Mouse (Mus musculus) T-helper 1 cell (primary cell): ENCODE data around the gene Trpc4ap.
"Not testable (repeated sequence)": the region's sequence is repeated elsewhere in the genome, so short reads cannot be mapped to it uniquely, and the experiment has no call there.

Experiments
- in situ Hi-C: fragments of 300-600 bp; cut with MboI, MseI; formaldehyde crosslinking; loops from one replicate; pipeline ENCODE4 v1.15.1; 2025; ENCODE audit warnings: high pct_unique_total_duplicates

Gene Trpc4ap

DNA sequence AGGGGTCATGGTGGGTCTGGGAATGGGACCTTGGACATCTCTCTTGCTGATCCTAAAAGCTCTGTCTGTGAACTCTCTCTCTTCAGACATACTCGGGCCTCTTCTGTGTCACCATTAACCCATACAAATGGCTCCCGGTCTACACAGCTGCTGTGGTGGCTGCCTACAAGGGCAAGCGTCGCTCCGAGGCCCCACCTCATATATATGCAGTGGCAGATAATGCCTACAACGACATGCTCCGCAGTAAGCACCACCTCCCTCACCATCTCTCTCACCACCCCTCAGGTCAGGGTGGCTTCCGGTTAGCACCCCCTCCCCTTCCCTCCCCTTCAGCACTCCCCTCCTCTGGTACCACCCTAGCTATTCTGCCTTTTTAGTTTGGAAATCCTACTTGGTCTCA, 78.2 kb downstream of the Trpc4ap start:
- in situ Hi-C loops: no loop called here

- in situ Hi-C loops: no loop called here
Observed at GRCm38 (mm10) chr2:155613326-155613755, 78.8 kb downstream of the Trpc4ap start.

GRCm38 (mm10) chr2:155611834-155612550, 80.2 kb downstream of the Trpc4ap start:
- in situ Hi-C loops: no loop called here

- in situ Hi-C loops: no loop called here
Observed at GRCm38 (mm10) chr2:155610978-155611377, 81.2 kb downstream of the Trpc4ap start, which contains the start of gene Myh7b. Gene Myh7b (plus strand): TSS chr2:155611212.

- in situ Hi-C loops: no loop called here
Observed at GRCm38 (mm10) chr2:155606360-155606759, 85.8 kb downstream of the Trpc4ap start.

DNA sequence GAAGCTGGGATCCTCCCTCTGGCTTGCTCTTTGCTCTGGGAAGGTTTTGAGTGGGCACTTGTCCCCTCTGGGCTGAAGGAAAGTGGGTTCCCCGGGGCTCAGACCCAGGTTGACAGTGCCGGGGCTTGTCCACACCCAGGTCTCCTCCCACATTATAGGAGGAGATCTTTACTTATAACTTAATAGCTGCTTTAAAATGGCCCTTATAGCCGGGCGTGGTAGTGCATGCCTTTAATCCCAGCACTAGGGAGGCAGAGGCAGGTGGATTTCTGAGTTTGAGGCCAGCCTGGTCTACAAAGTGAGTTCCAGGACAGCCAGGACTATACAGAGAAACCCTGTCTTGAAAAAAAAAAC, 87.0 kb downstream of the Trpc4ap start:
- in situ Hi-C loops: not testable (repeated sequence)

GRCm38 (mm10) chr2:155604560-155605235, 87.5 kb downstream of the Trpc4ap start:
- in situ Hi-C loops: no loop called here

DNA sequence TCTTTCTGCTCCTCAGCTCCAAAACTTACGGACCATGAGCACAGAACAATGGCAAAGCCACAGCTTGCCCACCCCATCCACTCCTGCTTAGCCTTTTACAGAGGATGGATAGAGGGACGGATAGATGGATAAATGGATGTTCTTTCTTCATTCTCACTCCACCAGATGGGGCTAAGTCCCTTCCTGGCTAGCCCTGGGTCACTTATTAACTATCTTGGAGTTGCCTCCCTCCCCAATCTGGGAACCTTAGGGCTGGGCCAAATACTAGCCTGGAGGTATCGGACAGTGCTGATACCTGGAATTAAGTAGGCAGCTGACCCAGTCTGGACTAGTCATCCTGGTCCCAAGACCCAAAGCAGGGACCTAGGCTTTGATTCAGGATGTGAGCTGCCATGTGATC, 88.5 kb downstream of the Trpc4ap start:
- in situ Hi-C loops: no loop called here

- in situ Hi-C loops: no loop called here
Observed at GRCm38 (mm10) chr2:155595516-155595915, 96.7 kb downstream of the Trpc4ap start.

DNA sequence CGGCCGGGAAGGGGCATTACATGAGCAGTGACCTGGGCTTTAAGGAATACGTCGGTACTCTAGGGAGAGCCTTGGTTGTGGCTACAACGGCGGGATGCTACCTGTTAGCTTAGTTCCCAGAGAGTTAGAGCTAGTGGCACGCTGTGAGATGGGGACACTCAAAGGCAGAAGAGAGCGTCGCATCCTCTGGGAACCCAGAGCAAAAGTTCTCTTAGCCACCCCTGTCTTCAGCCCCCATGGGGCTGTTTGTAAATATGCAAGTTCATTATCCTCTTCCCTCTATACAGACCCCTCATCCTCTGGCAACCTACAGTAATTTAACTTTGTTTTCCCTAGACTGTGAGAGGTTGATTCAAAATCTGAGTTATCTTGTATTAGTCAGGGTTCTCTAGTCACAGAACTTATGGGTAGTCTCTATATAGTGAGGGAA, 99.3 kb downstream of the Trpc4ap start:
- in situ Hi-C loops: no loop called here

DNA sequence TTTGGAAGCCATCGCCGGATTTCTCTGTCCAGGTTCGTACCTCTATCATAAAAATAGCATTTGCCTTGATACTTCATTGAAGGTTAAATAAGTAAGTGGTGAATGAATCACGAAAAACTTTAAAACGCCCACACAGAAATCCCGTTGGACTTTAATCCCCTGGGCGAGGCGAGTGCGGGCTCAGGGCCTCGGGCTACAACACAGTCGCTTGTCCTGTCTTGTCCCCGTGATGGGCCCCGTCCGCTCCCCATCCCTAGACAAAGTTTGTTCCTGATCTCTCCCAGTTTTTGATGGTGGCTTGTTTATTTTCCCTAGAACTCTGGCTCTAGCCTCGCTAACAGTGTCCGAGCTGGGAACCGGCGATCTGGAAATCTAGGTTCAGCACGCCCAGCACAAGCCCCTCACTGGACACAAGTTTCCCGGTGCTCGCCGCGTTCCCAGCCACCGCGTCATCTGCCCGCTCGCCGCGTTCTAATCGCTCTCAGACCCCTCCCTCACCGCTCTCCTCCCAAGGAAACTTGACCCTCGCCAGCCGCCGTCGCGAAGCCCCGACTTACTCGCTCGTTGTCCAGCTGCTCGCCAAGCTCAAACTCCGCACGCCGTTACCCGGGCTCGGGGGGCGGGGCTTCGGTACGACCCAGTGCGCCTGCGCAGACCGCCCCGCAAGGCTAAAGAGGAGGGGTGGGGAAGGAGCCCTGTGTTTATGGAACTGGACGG, 99.9 kb downstream of the Trpc4ap start, which contains the start of gene Gss:
Gss (minus strand) TSS at position 674 of the 717 bp plus-strand sequence.
- in situ Hi-C loops: no loop called here

GRCm38 (mm10) chr2:155591676-155592075, 100.5 kb downstream of the Trpc4ap start:
- in situ Hi-C loops: no loop called here

DNA sequence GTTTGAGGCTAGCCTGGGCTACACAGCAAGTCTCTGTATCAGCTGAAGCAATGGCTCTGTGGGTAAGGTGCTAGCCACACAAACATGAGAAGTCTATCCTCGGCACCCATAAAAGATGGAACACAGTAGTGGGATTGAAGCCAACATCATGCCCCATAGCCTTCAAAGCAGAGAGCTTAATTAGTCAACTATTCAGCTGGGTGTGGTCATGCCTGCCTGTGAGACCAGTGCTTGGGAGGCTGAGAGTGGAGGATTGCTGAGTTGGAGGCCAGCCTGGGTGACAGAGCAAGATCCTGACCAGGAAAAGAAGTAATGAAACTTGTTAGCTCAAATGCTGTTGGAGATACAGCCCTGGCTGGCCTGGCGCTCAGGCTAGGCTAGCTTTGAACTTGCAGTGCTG, 101.3 kb downstream of the Trpc4ap start:
- in situ Hi-C loops: no loop called here

- in situ Hi-C loops: loop anchor here (5.0 kb wide), 1 partner anchor 77 kb away; no protein-coding TSS in a partner anchor
Observed at GRCm38 (mm10) chr2:155589521-155589920, 102.7 kb downstream of the Trpc4ap start.

GRCm38 (mm10) chr2:155588136-155588535, 104.0 kb downstream of the Trpc4ap start:
- in situ Hi-C loops: loop anchor here (5.0 kb wide), 1 partner anchor 76 kb away; no protein-coding TSS in a partner anchor

GRCm38 (mm10) chr2:155585486-155585885, 106.7 kb downstream of the Trpc4ap start:
- in situ Hi-C loops: loop anchor here (5.0 kb wide), 1 partner anchor 73 kb away; no protein-coding TSS in a partner anchor

- in situ Hi-C loops: loop anchor here (5.0 kb wide), 1 partner anchor 73 kb away; no protein-coding TSS in a partner anchor
Observed at GRCm38 (mm10) chr2:155585082-155585481, 107.1 kb downstream of the Trpc4ap start.
